Mouse (Mus musculus): ENCODE measurements around the gene Rnf220.

DNA sequence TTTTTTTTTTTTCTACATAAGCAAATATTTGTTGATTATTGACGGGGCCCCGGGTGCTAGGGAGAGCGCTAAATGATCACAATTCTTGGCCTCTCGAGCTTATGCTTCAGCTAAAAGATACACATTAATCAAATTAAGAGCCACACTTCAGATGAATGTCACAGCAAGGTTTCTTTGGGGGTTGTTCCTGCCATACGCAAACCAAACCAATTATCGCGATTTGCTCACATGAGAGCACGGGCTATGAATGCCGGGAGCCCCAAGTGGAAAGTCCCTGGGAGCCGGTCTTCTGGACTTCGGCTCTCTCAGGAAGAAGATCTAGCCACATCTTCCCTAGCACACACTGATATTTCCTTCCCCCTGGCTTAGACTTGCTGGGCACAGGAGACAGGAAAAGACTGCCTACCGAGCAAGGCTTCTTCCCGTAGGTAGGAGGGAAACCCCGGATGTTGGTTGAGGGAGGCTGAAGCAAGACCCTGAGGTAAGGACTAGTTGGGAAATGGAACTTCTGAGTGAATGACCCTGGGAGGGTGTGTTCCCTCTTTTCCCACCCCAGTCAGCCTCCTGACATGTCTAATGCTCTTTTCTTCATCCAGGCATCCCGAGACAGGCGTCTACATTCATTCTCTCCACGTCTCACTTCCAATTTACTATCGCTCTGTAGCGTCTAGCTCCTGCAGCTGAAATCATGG is 51.2 kb downstream of the Rnf220 start:
- TF ChIP-seq EP300 (IDR thresholded peaks at IDR 0.05; ENCODE audit: low read depth), result no peak
- no peak for TF ChIP-seq CTCF (IDR thresholded peaks at IDR 0.05; ENCODE audit: low read depth)
